Mouse (Mus musculus): ENCODE measurements around the gene Rpl27a. TPM values are rescaled to one million over a fixed set of nuclear protein-coding genes. Genes with fewer than 3 reads are reported as not detected.

The Rpl27a gene
- 1,692 TPM for polyA plus RNA-seq (2012; fragmentation: generic; extraction: Trizol)
- long read RNA-seq, experiment 1, transcript Rpl27a-203 (5 exons, 1,158 nt) = major isoform, 425 of 487 reads
- long read RNA-seq, experiment 1, partial matches to known transcripts = 44 of 487 reads
- long read RNA-seq, experiment 1, other reads (novel, unspliced or antisense) = 17 of 487 reads
- long read RNA-seq, experiment 2, transcript Rpl27a-203 (5 exons, 1,158 nt) = major isoform, 311 of 321 reads
- long read RNA-seq, experiment 2, partial matches to known transcripts = 4 of 321 reads
- long read RNA-seq, experiment 2, other reads (novel, unspliced or antisense) = 5 of 321 reads

DNA sequence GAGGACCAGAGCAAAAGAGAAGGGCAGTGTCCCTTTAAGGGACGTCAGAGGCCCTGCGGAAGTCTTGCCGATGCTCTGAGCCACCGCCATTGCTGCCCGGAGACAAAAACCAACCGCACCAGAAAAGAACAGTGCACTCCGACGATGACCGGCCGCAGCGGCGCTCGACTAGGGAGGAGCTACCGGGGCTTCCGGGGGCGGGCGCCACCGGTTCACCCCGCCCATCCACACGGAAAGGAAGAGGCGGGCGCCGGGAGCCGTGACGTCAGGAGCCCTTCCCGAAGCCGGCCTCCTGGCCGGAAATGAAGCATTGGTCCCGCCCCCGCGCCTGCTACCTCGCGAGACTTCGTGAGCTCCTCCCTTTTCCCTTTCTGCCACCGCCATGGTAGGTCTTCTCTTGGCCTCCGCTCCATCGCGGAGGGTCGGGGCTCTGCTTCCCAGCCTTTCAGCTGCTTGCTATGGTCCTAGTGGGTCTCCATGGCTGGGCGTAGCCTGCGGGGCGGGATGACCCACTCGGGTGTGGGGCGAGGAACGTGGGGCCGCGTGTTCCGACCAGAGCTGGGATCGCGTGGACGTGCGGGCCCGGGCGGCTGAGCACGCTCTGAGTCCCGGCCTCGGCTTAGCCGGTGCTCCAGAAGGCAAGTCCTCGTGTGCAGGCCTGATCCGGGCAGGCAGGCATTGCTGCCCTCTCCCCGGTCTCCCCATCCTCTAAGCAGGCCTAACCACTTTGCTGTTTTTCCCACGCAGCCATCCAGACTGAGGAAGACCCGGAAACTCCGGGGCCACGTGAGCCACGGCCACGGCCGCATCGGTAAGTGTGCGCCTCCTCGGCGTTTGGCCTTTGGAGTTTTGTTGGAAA lies at the start of gene Rpl27a:
Gene Rpl27a, plus strand, starts transcription at position 310 of the 859 bp plus-strand sequence.
- Histone ChIP-seq H3K79me3 (ENCODE audit: low read depth) (peaks cover 35% of the 10 kb centered on the region), H3K79me2 (ENCODE audit: control insufficient read depth, insufficient read depth) (peaks cover 43% of the 10 kb centered on the region), H3K27me3 (ENCODE audit: control insufficient read depth, insufficient read depth, insufficient read length) (no peaks in the 10 kb centered on the region), H3ac (ENCODE audit: control insufficient read depth, insufficient read length, low read depth) (peak within 1 kb of the TSS; percentile 92), H3K36me3 (ENCODE audit: control insufficient read depth, insufficient read depth) (peaks cover 47% of the 10 kb centered on the region), H3K4me3 (ENCODE audit: insufficient read depth, poor library complexity, severe bottlenecking) (peak within 1 kb of the TSS; percentile 83)
- TF ChIP-seq USF1 (IDR thresholded peaks at IDR 0.05; ENCODE audit: low read depth) (peak; percentile 53), MYOG (IDR thresholded peaks at IDR 0.05; ENCODE audit: control insufficient read depth, extremely low read depth, insufficient read length) (no peak), CEBPB (IDR thresholded peaks at IDR 0.05; ENCODE audit: low read depth) (no peak), MAX (IDR thresholded peaks at IDR 0.05) (peak; percentile 30), CTCF (IDR thresholded peaks at IDR 0.05; ENCODE audit: control insufficient read depth, insufficient read depth, insufficient read length) (no peak), MYOD1 (IDR thresholded peaks at IDR 0.05; ENCODE audit: control insufficient read depth, insufficient read length, low read depth) (no peak), FOSL1 (IDR thresholded peaks at IDR 0.05; ENCODE audit: insufficient read depth, low read length, poor library complexity, severe bottlenecking) (no peak)

DNA sequence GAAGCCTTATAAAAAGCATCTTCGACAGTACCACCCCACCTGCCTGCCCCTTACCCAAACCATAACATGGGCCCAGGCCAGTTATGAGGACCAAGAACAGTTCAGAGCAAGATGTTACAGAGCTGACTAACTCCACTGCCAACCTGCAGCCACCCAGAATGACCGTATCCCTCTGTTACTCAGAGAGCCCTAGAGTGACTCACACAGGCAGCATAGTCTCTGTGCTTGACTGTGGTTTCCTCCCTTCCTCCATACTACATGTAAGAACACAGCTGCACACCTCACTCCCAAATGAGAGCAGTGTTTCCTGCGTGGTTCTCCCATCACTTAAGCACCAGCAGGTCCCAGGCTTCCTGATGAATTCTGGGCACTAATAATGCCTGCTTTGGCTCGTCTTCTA lies 48.2 kb upstream of the Rpl27a start:
- H3K27me3 ChIP-seq (ENCODE audit: control insufficient read depth, insufficient read depth, insufficient read length) = no peaks in the 10 kb centered on the region
- no peaks in the 10 kb centered on the region for H3K79me2 ChIP-seq (ENCODE audit: control insufficient read depth, insufficient read depth)
- H3K36me3 ChIP-seq (ENCODE audit: control insufficient read depth, insufficient read depth) = no peaks in the 10 kb centered on the region
- TF ChIP-seq CEBPB (IDR thresholded peaks at IDR 0.05; ENCODE audit: low read depth) (no peak), MYOD1 (IDR thresholded peaks at IDR 0.05; ENCODE audit: control insufficient read depth, insufficient read length, low read depth) (peak; percentile 43), MYOG (IDR thresholded peaks at IDR 0.05; ENCODE audit: control insufficient read depth, extremely low read depth, insufficient read length) (no peak), FOSL1 (IDR thresholded peaks at IDR 0.05; ENCODE audit: insufficient read depth, low read length, poor library complexity, severe bottlenecking) (no peak), CTCF (IDR thresholded peaks at IDR 0.05; ENCODE audit: control insufficient read depth, insufficient read depth, insufficient read length) (no peak)
- H3ac ChIP-seq (ENCODE audit: control insufficient read depth, insufficient read length, low read depth) = no peak overlapping the region
- H3K4me3 ChIP-seq (ENCODE audit: insufficient read depth, poor library complexity, severe bottlenecking) = no peak overlapping the region
- no peaks in the 10 kb centered on the region for H3K79me3 ChIP-seq (ENCODE audit: low read depth)

DNA sequence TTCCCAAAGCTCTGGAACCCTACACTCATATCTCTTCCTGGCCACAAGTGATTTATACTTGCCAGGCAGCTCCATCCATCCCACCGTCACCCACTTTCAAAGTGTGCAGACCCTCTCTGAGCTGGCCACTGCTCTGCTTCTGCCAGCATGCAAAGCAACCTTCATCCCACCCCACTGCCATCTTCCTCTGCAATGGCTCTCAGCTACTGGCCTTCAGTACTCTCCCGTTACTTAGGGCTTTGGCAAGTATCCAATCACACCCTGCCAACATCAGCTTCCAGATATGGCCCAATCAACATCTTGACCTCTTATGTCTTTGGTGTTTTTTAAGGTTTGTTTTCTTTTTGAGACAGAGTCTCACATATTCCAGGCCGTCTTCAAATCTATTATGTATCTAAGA lies 41.0 kb upstream of the Rpl27a start:
- Histone ChIP-seq H3K36me3 (ENCODE audit: control insufficient read depth, insufficient read depth) (no peaks in the 10 kb centered on the region), H3ac (ENCODE audit: control insufficient read depth, insufficient read length, low read depth) (no peak overlapping the region), H3K79me3 (ENCODE audit: low read depth) (no peaks in the 10 kb centered on the region), H3K27me3 (ENCODE audit: control insufficient read depth, insufficient read depth, insufficient read length) (no peaks in the 10 kb centered on the region), H3K4me3 (ENCODE audit: insufficient read depth, poor library complexity, severe bottlenecking) (no peak overlapping the region), H3K79me2 (ENCODE audit: control insufficient read depth, insufficient read depth) (no peaks in the 10 kb centered on the region)
- TF ChIP-seq CEBPB (IDR thresholded peaks at IDR 0.05; ENCODE audit: low read depth) (no peak), MYOG (IDR thresholded peaks at IDR 0.05; ENCODE audit: control insufficient read depth, extremely low read depth, insufficient read length) (no peak), FOSL1 (IDR thresholded peaks at IDR 0.05; ENCODE audit: insufficient read depth, low read length, poor library complexity, severe bottlenecking) (no peak), USF1 (IDR thresholded peaks at IDR 0.05; ENCODE audit: low read depth) (no peak), MYOD1 (IDR thresholded peaks at IDR 0.05; ENCODE audit: control insufficient read depth, insufficient read length, low read depth) (no peak), MAX (IDR thresholded peaks at IDR 0.05) (no peak), CTCF (IDR thresholded peaks at IDR 0.05; ENCODE audit: control insufficient read depth, insufficient read depth, insufficient read length) (no peak)

DNA sequence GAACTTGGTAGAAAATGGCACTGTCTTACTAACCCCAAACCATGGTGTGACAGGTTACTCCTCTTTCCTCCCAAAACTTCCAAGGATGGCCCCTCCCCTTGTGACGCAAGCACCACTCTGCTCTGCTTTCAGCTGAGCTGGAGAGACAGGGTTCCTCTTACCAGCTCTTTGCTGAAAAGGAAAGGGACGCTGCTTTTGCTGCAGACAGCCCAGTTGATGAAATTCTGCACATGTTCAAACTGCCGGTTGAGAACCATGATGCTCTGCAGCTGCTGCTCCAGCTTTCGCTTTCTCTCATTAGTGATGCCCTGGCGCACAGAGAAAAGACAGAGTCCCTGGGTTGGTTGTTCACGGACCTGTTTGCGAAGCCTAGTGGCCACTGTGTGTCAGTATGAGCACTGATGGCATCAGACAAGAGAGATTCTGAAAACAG lies 38.2 kb upstream of the Rpl27a start:
- H3K36me3 ChIP-seq (ENCODE audit: control insufficient read depth, insufficient read depth) = no peaks in the 10 kb centered on the region
- no peaks in the 10 kb centered on the region for H3K27me3 ChIP-seq (ENCODE audit: control insufficient read depth, insufficient read depth, insufficient read length)
- no peaks in the 10 kb centered on the region for H3K79me2 ChIP-seq (ENCODE audit: control insufficient read depth, insufficient read depth)
- H3K79me3 ChIP-seq (ENCODE audit: low read depth) = no peaks in the 10 kb centered on the region
- TF ChIP-seq CEBPB (IDR thresholded peaks at IDR 0.05; ENCODE audit: low read depth) (no peak), CTCF (IDR thresholded peaks at IDR 0.05; ENCODE audit: control insufficient read depth, insufficient read depth, insufficient read length) (no peak), MYOG (IDR thresholded peaks at IDR 0.05; ENCODE audit: control insufficient read depth, extremely low read depth, insufficient read length) (no peak), USF1 (IDR thresholded peaks at IDR 0.05; ENCODE audit: low read depth) (no peak), MAX (IDR thresholded peaks at IDR 0.05) (no peak), FOSL1 (IDR thresholded peaks at IDR 0.05; ENCODE audit: insufficient read depth, low read length, poor library complexity, severe bottlenecking) (no peak), MYOD1 (IDR thresholded peaks at IDR 0.05; ENCODE audit: control insufficient read depth, insufficient read length, low read depth) (no peak)
- H3ac ChIP-seq (ENCODE audit: control insufficient read depth, insufficient read length, low read depth) = no peak overlapping the region
- no peak overlapping the region for H3K4me3 ChIP-seq (ENCODE audit: insufficient read depth, poor library complexity, severe bottlenecking)

DNA sequence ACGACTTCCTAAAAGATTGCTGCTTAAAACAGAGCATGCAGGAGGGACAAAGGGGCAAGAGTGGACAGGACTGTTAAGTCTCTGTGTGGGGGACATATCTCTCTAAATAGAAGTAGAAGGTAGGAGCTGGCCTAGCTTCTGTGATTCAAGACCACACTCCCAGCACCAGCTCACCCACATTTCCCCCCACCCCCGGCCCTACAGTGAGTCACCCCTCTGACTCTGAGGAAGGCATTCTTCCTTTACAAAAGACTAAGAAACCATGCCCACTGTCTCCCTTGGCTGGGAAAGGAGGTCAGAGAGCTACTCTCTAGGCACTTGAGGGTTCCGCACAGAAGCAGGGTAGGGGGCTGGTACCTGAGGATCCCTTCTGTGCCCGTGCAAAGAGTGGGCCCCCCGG lies 34.7 kb upstream of the Rpl27a start:
- Histone ChIP-seq H3K4me3 (ENCODE audit: insufficient read depth, poor library complexity, severe bottlenecking) (no peak overlapping the region), H3ac (ENCODE audit: control insufficient read depth, insufficient read length, low read depth) (peak overlapping the region; percentile 18), H3K79me3 (ENCODE audit: low read depth) (no peaks in the 10 kb centered on the region), H3K27me3 (ENCODE audit: control insufficient read depth, insufficient read depth, insufficient read length) (no peaks in the 10 kb centered on the region), H3K36me3 (ENCODE audit: control insufficient read depth, insufficient read depth) (no peaks in the 10 kb centered on the region), H3K79me2 (ENCODE audit: control insufficient read depth, insufficient read depth) (no peaks in the 10 kb centered on the region)
- TF ChIP-seq CTCF (IDR thresholded peaks at IDR 0.05; ENCODE audit: control insufficient read depth, insufficient read depth, insufficient read length) (no peak), USF1 (IDR thresholded peaks at IDR 0.05; ENCODE audit: low read depth) (no peak), CEBPB (IDR thresholded peaks at IDR 0.05; ENCODE audit: low read depth) (no peak), FOSL1 (IDR thresholded peaks at IDR 0.05; ENCODE audit: insufficient read depth, low read length, poor library complexity, severe bottlenecking) (no peak)
